Mouse (Mus musculus) frontal cortex, adult (tissue): ENCODE data around the gene Tdp1.

Experiments
- ATAC-seq: cut with Nextera tagmentation; 2 replicates; pipeline ENCODE4 v1.9.2; 2017; ENCODE audit warnings: mild to moderate bottlenecking, moderate library complexity, mixed read lengths; ENCODE audit not compliant: low TSS enrichment

Tdp1 gene

GRCm38 (mm10) chr12:99898248-99898870 lies 14.0 kb downstream of the Tdp1 start:
- no peak for ATAC-seq

DNA sequence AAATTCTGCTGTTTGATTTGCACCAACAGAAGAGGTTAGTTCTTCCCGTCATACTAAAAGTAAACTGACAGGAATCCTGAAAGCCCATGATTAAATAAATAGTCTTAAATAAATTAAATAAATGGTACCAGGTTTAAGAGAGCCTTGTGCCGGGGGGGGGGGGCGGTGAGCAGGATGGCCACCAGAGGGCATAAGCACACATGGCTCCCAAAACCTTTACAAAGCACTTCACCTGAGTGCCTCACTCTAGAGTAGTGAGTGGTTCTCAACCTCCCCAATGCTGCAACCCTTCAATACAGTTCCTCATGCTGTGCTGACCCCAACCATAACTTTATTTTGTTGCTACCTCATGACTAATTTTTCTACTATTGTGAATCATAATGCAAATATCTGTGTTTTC lies 15.7 kb downstream of the Tdp1 start:
- no peak for ATAC-seq

DNA sequence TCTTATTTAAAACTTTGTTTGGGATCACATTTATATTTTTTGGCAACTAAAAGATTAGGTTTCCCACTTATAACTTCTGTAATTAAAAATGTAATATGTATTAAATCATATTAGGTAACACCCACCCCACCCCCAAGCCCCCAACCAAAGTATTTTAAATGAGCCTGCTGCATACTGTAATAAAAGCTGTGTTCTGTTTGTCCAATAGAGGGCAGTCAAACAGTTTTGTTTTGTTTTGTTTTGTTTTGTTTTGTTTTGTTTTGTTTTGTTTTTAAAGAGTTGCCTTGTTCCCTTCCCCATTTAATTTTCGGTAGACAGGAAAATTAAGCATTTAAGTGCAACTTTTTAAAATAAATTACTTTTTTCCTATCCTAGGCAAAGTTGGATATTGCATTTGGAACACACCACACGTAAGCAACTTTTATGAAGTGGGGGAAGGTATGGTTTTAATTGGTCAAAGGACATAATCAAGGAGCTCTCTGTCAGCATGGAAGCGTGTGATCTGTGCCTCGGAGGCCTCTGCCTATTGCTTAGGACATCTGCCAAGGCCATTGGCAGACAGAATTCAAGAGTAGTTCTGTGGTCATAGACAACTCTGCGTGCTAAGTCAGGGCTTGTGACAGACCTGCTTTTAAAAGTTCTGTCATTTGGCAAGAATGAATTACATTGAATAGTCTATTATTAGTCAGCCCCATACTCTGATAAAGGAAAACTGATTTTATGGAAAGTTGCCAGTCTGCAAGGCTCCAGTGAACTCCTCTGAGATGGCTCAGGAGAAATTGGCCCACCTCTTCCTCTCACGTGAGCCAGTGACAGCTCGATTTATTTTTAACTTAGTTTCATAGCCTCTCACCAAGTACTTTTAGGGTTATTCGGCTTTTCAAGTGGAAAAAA lies 17.9 kb downstream of the Tdp1 start:
- no peak for ATAC-seq

DNA sequence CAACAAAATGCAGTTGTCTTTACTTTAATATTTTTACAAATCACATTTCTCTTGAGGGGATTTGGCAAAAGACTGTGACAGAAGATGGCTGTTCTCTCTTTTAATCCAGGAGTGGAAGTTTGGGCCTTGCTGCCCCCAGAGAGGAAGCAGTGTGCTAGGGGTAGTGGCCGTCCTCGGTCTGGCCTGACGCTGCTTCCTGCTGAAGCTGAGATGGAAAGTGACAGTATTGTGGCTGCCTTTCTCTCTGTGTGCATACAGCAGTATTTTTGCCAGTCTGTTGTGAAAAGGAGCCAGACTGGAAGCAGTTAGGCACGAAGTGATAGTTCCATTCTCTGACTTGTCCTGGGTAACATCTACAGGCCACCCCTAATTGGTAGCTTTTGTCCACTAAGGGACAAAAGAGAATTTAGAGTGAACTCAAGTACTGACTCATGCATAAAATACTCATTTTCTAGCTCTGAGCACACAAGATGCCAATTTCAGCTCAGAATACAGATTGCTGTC lies 18.6 kb downstream of the Tdp1 start:
- ATAC-seq: no peak

DNA sequence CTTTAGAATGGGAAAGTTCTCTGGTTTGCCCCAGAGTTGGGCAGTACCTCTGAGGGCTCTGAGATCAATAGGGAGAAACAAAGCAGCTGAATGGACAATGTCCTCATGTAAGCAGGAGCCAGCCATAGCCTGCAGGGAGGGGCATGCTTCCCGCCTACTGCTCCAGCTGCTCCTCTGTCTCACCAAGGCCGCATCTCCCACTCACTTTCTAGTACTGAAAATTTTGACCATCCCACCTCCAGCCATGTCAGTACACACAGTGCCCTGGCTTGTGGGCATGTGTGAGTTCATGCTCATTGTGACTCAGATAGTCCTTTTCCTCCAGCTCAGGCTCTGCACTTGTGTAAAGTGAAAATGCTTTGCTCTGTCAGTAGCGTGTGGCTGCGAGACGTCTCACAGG lies 20.2 kb downstream of the Tdp1 start:
- ATAC-seq: peak; percentile 69

- no peak for ATAC-seq
Measured at GRCm38 (mm10) chr12:99911466-99911865, 27.1 kb downstream of the Tdp1 start.

DNA sequence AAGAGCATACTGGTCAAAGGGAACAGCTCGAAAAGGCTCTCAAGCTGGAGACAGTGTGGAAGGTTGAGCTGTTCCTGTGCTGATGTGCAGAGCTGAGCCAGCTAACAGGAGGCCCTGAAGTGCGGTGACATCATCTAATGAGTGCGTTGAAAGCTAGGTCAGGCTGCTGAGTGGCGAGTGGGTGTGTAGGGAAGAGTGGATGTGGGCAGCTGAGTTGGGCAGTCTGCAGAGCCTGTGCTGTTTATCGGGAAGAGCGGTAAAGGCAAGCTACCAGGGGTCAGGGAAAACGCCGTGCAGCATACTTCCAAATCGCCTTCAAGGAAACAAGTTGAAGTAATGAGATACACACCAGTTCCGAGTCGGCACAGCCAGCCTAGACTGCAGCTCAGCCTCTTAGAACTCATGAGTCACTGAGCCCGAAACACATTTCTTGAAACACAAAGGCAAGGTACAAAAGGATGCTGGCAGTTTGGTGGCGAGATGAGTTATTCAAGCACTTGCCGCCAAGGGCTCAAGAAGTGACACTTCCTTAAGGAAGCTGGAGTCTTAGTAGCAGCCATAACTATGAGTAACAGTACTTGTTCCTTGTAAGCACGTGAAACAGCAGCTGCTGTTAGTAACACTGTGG lies 33.6 kb downstream of the Tdp1 start:
- ATAC-seq: peak; percentile 96

- no peak for ATAC-seq
Measured at GRCm38 (mm10) chr12:99919636-99920035, 35.3 kb downstream of the Tdp1 start.

DNA sequence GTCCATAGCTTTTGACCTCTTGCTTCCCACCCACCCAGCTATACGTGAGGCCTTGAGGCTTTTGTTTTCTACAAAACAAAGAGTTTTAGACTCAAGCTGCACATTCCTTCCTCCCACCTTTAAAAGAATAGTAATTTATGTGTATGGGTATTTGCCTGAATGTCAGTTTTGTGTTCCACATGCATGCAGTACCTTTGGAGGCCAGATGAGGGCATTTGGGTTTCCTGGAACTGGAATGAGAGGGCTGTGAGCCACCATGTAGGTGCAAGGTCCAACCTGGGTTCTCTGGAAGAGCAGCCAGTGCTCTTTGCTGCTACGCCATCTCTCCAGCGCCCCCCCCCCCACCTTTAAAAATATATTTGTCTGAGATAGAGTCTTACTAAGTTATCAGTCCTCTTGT lies 36.7 kb downstream of the Tdp1 start:
- no peak for ATAC-seq

DNA sequence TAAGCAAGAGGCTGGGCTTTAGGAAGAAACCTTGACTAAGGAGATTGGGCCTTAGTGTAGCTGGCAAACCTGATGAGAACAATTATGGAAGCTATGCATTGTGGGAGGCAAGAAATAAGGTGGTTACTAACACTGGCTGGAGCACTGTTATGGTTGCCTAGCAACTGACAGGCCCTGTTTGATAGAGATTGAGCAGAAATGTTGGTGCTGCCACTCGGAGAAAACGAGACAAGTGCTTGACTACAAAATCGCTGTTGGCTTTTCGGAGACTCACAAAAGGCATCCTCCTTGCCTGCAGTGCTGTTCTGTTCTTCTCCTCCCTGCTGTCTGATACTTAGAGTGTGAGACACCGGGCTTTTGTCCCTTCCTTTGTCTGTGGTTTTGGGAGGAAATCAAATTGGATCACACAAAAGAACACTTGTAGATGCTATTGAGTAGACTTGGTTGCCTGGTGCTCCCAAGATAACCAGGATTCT lies 38.9 kb downstream of the Tdp1 start:
- peak; percentile 60 for ATAC-seq

GRCm38 (mm10) chr12:99923703-99924102 lies 39.4 kb downstream of the Tdp1 start:
- no peak for ATAC-seq

DNA sequence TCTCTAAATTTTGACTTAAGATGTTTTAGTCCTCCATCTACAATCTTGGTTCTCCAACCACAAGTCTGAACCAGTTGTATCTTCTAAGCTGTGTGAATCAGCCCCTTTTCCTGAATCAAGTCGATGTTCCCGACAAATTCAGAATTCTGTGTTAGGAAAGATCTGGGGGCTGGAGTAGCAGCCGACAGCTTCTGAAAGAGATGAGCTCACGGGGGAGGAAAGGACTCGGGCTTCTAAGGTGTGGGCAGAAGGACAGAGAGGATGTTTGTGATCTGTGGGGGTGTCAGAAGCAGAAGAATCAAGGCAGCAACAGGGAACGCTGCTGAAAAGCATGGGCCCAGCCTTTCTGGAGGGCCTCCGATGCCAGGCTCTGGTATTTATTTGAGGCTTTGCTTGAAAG lies 44.0 kb downstream of the Tdp1 start:
- ATAC-seq: peak; percentile 93

DNA sequence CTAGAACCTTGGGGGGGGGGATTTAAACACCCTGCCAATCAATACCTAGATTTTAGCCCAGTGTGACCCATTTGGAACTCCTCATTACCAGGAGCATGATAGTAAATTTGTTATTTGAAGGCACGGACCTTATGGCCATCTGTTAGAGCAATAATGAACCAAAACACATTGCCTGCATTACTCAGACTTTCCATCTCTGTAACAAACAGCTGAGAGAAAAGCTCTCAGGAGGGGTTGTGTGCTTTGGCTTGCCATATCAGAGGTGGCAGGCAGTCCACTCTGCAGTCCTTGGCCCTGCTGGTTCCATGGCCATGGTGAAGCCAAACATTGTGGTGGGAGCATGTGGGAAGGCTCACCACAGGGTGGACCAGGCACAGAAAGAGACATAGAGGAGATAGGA lies 44.8 kb downstream of the Tdp1 start:
- no peak for ATAC-seq

GRCm38 (mm10) chr12:99932245-99932644 lies 47.9 kb downstream of the Tdp1 start:
- peak; percentile 7; the same call in 1 of the 2 replicates for ATAC-seq

- ATAC-seq: no peak
Measured at GRCm38 (mm10) chr12:99933630-99934029, 49.3 kb downstream of the Tdp1 start.

GRCm38 (mm10) chr12:99935403-99935802 lies 51.1 kb downstream of the Tdp1 start:
- no peak for ATAC-seq

- no peak for ATAC-seq
Measured at GRCm38 (mm10) chr12:99938476-99938875, 54.2 kb downstream of the Tdp1 start.

DNA sequence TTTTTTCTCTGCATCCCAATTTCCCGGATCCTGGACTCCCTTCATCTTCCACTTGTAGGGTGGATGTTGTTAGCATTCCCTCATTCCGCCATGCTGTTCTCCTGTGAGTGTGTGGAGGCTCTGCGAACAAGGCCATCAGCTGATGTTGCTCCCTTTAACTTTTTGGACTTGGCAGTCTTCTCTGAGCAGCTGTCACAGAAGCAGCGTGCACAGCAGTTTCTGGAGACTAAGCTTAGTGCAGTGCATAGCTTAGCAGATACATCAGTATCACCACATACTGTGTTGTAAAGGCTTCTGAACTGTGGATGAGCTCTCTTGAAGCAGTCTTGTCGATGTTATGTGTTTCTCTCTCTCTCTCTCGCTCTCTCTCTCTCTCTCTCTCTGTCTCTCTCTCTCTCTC lies 54.9 kb downstream of the Tdp1 start:
- ATAC-seq: peak; percentile 76

DNA sequence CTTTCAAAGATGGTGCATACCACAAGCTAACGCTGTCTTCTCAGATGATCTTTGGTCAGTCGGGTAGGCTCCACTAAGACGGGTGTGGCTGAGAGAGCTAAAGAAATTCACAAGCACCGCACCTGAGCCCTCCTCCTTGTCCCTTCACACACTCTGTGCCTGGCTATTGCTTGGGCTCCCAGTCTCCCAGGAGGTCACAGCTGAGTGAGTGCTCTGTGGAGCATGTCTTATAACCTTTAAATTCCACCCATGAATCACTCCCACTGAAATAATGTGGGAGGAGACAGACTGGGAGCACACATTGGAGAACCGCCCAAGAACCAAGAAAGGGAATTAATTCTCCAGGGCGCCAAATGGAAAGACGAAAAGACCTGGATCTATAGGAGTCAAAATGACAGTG lies 56.4 kb downstream of the Tdp1 start:
- no peak for ATAC-seq

DNA sequence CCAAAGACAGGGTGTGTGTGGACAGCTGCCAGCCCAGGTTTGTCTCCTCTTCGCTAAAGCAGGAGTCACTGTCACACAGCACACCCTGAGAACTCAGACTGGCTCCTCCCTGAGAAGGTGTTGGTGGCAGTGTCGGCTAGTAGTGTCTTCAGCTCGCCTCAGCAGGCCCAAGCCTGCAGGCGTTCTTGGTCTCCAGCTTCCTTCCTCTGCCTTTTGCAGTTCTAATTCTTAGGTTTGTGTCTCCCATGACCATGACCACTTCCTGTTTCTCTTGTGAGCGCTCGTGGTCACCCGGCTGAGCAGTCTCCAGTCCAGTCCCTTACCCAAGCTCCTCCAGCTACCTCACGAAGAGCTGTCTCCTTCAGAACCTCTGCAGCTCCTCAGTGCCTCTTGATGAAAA lies 58.1 kb downstream of the Tdp1 start:
- ATAC-seq: no peak

DNA sequence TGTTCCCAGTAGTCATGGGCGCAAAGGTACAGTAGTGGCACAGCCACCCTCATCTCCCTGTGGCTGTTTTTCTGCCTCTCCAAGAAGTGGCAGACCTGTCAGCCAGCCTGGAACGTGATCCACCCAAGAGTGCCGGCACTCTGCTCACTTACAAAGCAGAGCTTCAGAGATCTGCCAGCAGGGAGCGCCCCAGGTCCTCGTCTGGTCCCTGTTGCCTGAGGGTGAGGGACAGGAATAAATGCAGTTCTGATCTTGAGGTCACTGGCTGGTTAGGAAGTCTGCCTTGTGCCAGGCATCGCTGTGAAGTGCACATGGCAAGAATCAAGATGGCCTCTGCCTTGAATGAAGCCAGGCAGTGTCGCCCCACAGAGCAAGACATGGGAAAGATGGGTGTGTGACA lies 68.6 kb downstream of the Tdp1 start:
- peak; percentile 63 for ATAC-seq

- ATAC-seq: no peak
Measured at GRCm38 (mm10) chr12:99956411-99956810, 72.1 kb downstream of the Tdp1 start.
